Mouse (Mus musculus): ENCODE results near the gene Agbl3. TPM values are rescaled to one million over a fixed set of nuclear protein-coding genes. Genes with fewer than 3 reads are reported as not detected.

Agbl3 gene
- polyA plus RNA-seq, 1 experiment: 13.1 TPM

DNA sequence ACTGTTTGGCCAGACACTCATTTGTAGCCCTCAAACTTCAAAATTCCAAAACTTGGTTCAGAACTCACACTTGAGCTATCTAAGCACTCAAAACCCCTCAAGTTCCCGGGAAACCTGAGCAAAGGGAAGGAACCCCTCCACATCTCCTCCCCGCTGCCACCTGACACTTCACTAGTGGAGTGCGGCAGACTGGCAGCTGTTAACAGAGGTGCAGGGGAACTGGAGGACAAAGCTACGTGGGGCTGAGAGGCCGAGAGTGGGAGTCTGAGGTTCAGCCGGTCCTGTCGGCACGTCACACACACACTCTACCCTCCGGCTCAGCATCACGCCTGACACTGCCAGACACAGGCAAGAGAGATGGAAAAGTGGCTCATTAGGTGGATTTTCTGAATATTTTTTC is 123.6 kb downstream of the Agbl3 start:
- Histone ChIP-seq H3K4me1 (ENCODE audit: control insufficient read depth, insufficient read depth, low read length) (peaks cover 23% of the 10 kb centered on the region), H3K27me3 (replicated peaks; ENCODE audit: control insufficient read depth, insufficient read depth, low read length) (no peaks in the 10 kb centered on the region), H3K4me3 (ENCODE audit: insufficient read depth, low read depth, low read length) (no peak overlapping the region), H3K36me3 (ENCODE audit: control insufficient read depth, insufficient read depth, low read length) (peaks cover 1% of the 10 kb centered on the region), H3K27ac (ENCODE audit: insufficient read depth, low read depth, low read length) (no peak overlapping the region)
- WGBS: 65% methylated on average over 10 of the region's 10 CpGs
- DNase-seq: no peak
- no peak for TF ChIP-seq POLR2A (IDR thresholded peaks at IDR 0.05; ENCODE audit: low read depth, low read length)
- TF ChIP-seq CTCF (conservative IDR thresholded peaks at IDR 0.05; ENCODE audit: insufficient read depth, insufficient read length, low read depth, low read length): no peak

DNA sequence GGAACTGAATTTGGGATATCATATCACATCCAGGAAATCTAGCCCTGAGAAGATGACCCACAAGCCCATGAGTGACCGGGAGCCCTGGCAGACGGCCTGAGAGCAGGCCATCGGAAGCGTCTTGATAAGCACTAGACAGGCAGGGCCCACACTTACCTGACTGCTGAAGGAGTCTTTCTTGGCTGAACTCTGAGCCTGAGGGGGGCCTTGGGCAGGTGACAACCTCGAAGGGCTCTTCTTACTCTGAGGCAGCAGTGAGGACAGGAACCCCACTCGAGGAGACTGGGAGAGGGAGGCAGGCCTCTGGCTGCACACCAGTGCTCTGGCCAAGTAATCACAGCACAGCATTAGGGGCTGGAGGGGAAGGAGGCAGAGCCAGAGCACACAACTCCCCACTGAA is 124.1 kb downstream of the Agbl3 start:
- peaks cover 23% of the 10 kb centered on the region for H3K4me1 ChIP-seq (ENCODE audit: control insufficient read depth, insufficient read depth, low read length)
- no peak overlapping the region for H3K4me3 ChIP-seq (ENCODE audit: insufficient read depth, low read depth, low read length)
- WGBS: 57% methylated on average over 6 of the region's 6 CpGs
- TF ChIP-seq POLR2A (IDR thresholded peaks at IDR 0.05; ENCODE audit: low read depth, low read length): no peak
- TF ChIP-seq CTCF (conservative IDR thresholded peaks at IDR 0.05; ENCODE audit: insufficient read depth, insufficient read length, low read depth, low read length): no peak
- H3K27ac ChIP-seq (ENCODE audit: insufficient read depth, low read depth, low read length): no peak overlapping the region
- DNase-seq: no peak
- H3K27me3 ChIP-seq (replicated peaks; ENCODE audit: control insufficient read depth, insufficient read depth, low read length): no peaks in the 10 kb centered on the region
- H3K36me3 ChIP-seq (ENCODE audit: control insufficient read depth, insufficient read depth, low read length): peaks cover 1% of the 10 kb centered on the region

GRCm38 (mm10) chr6:34906125-34906524 is 125.9 kb downstream of the Agbl3 start:
- no peak overlapping the region for H3K4me3 ChIP-seq (ENCODE audit: insufficient read depth, low read depth, low read length)
- H3K4me1 ChIP-seq (ENCODE audit: control insufficient read depth, insufficient read depth, low read length): peaks cover 27% of the 10 kb centered on the region
- H3K36me3 ChIP-seq (ENCODE audit: control insufficient read depth, insufficient read depth, low read length): peaks cover 1% of the 10 kb centered on the region
- TF ChIP-seq CTCF (conservative IDR thresholded peaks at IDR 0.05; ENCODE audit: insufficient read depth, insufficient read length, low read depth, low read length): no peak; the same call in 1 of the 2 replicates
- TF ChIP-seq POLR2A (IDR thresholded peaks at IDR 0.05; ENCODE audit: low read depth, low read length): no peak
- 27% methylated on average over 2 of the region's 2 CpGs for WGBS
- peak overlapping the region; percentile 87 for H3K27ac ChIP-seq (ENCODE audit: insufficient read depth, low read depth, low read length)
- no peak for DNase-seq
- no peaks in the 10 kb centered on the region for H3K27me3 ChIP-seq (replicated peaks; ENCODE audit: control insufficient read depth, insufficient read depth, low read length)

GRCm38 (mm10) chr6:34906661-34907060 is 126.4 kb downstream of the Agbl3 start:
- no peaks in the 10 kb centered on the region for H3K27me3 ChIP-seq (replicated peaks; ENCODE audit: control insufficient read depth, insufficient read depth, low read length)
- 40% methylated on average over 4 of the region's 4 CpGs for WGBS
- no peak overlapping the region for H3K4me3 ChIP-seq (ENCODE audit: insufficient read depth, low read depth, low read length)
- peak; percentile 96 for DNase-seq
- H3K36me3 ChIP-seq (ENCODE audit: control insufficient read depth, insufficient read depth, low read length): peaks cover 1% of the 10 kb centered on the region
- H3K27ac ChIP-seq (ENCODE audit: insufficient read depth, low read depth, low read length): peak overlapping the region; percentile 82
- peaks cover 27% of the 10 kb centered on the region for H3K4me1 ChIP-seq (ENCODE audit: control insufficient read depth, insufficient read depth, low read length)
- no peak for TF ChIP-seq POLR2A (IDR thresholded peaks at IDR 0.05; ENCODE audit: low read depth, low read length)
- TF ChIP-seq CTCF (conservative IDR thresholded peaks at IDR 0.05; ENCODE audit: insufficient read depth, insufficient read length, low read depth, low read length): no peak

GRCm38 (mm10) chr6:34907121-34907614 is 126.9 kb downstream of the Agbl3 start:
- TF ChIP-seq CTCF (conservative IDR thresholded peaks at IDR 0.05; ENCODE audit: insufficient read depth, insufficient read length, low read depth, low read length) (no peak), POLR2A (IDR thresholded peaks at IDR 0.05; ENCODE audit: low read depth, low read length) (no peak)
- H3K27me3 ChIP-seq (replicated peaks; ENCODE audit: control insufficient read depth, insufficient read depth, low read length): no peaks in the 10 kb centered on the region
- no peak overlapping the region for H3K4me3 ChIP-seq (ENCODE audit: insufficient read depth, low read depth, low read length)
- peak overlapping the region; percentile 82 for H3K27ac ChIP-seq (ENCODE audit: insufficient read depth, low read depth, low read length)
- 28% methylated on average over 2 of the region's 2 CpGs for WGBS
- H3K36me3 ChIP-seq (ENCODE audit: control insufficient read depth, insufficient read depth, low read length): no peaks in the 10 kb centered on the region; the same call in 1 of the 2 replicates
- peaks cover 27% of the 10 kb centered on the region for H3K4me1 ChIP-seq (ENCODE audit: control insufficient read depth, insufficient read depth, low read length)
- peak; percentile 81 for DNase-seq

DNA sequence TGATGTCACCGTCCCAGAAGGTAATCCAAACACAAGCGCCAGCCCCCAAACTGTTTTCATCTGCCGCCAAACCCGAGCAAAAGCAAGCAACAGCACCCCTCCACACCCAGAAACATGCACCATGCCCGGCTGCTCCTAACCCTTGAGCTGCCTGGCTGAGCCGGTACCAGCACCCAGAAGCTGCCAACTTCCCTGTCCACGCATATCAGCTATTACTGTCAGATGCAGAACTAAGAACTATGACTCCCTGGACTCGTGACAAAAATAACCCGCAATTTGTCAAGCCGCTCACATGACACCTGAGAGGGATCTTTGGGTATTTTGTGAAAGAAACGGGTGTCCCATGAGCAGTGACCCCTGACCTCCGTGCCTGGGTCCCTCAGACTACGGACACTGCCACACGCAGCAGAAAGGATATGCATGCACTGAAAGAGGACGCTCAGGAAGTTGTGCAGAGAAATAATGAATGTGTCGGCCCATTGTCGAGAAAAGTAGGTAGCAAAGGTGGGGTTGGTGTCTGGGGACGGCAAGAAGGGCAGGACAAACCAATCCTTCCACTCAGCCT is 127.5 kb downstream of the Agbl3 start:
- Histone ChIP-seq H3K4me1 (ENCODE audit: control insufficient read depth, insufficient read depth, low read length) (peaks cover 27% of the 10 kb centered on the region), H3K36me3 (ENCODE audit: control insufficient read depth, insufficient read depth, low read length) (no peaks in the 10 kb centered on the region; the same call in 1 of the 2 replicates), H3K27me3 (replicated peaks; ENCODE audit: control insufficient read depth, insufficient read depth, low read length) (no peaks in the 10 kb centered on the region), H3K27ac (ENCODE audit: insufficient read depth, low read depth, low read length) (peak overlapping the region; percentile 82), H3K4me3 (ENCODE audit: insufficient read depth, low read depth, low read length) (no peak overlapping the region)
- 53% methylated on average over 18 of the region's 18 CpGs for WGBS
- peak; percentile 65 for DNase-seq
- no peak for TF ChIP-seq POLR2A (IDR thresholded peaks at IDR 0.05; ENCODE audit: low read depth, low read length)
- no peak for TF ChIP-seq CTCF (conservative IDR thresholded peaks at IDR 0.05; ENCODE audit: insufficient read depth, insufficient read length, low read depth, low read length)

Other genes with a start within 250 kb of the Agbl3 start
- gene Cald1, start 181.9 kb upstream of the Agbl3 start, polyA plus RNA-seq (2012; rRNA removed): 17.7 and 24.7 TPM in 2 replicates
- 37.5 and 43.8 TPM in 2 replicates for gene Tmem140, start 82.7 kb downstream of the Agbl3 start, polyA plus RNA-seq (2012; rRNA removed)
- 6.4 and 6.7 TPM in 2 replicates for gene Cyren, start 97.6 kb downstream of the Agbl3 start, polyA plus RNA-seq (2012; rRNA removed)
- gene Wdr91, start 130.4 kb downstream of the Agbl3 start, polyA plus RNA-seq (2012; rRNA removed): 56.0 and 60.5 TPM in 2 replicates
- not detected in 2 replicates for gene Stra8, start 139.7 kb downstream of the Agbl3 start, polyA plus RNA-seq (2012; rRNA removed)
- gene Slc23a4, start 208.0 kb downstream of the Agbl3 start, polyA plus RNA-seq (2012; rRNA removed): 0.16 and 0.22 TPM in 2 replicates